Mouse (Mus musculus): ENCODE measurements around the gene Crtap. TPM values are rescaled to one million over a fixed set of nuclear protein-coding genes. Genes with fewer than 3 reads are reported as not detected.

The Crtap gene
- total RNA-seq (2014; rRNA removed), result 22.7 and 24.7 TPM in 2 replicates
- polyA plus RNA-seq (2015; fragmentation: Nextera tagmentation; extraction: Ambion mirVana), result 31.8 and 34.2 TPM in 2 replicates

GRCm38 (mm10) chr9:114389905-114390748 lies at the start of gene Crtap:
Gene Crtap, minus strand, starts transcription at chr9:114390675.
- Histone ChIP-seq H3K27ac (peak within 1 kb of the TSS; percentile 69; the same call in 1 of the 2 replicates), H3K4me2 (ENCODE audit: low read depth, low read length) (peak within 1 kb of the TSS; percentile 88), H3K9me3 (ENCODE audit: low read length) (no peaks in the 10 kb centered on the region), H3K4me3 (ENCODE audit: low read length) (peak within 1 kb of the TSS; percentile 65), H3K9ac (replicated peaks; ENCODE audit: low read length) (peak within 1 kb of the TSS; percentile 77), H3K36me3 (ENCODE audit: insufficient read depth, low read length) (no peaks in the 10 kb centered on the region), H3K4me1 (ENCODE audit: insufficient read depth, low read length) (no peaks in the 10 kb centered on the region), H3K27me3 (ENCODE audit: insufficient read depth, low read length) (no peaks in the 10 kb centered on the region)
- ATAC-seq, result peak; percentile 75
- DNase-seq (ENCODE audit: low spot score), result peak; percentile 63
- TF ChIP-seq CTCF (IDR thresholded peaks at IDR 0.05; ENCODE audit: low read depth), result no peak
- WGBS, result 2% methylated on average over 92 of the region's 96 CpGs

DNA sequence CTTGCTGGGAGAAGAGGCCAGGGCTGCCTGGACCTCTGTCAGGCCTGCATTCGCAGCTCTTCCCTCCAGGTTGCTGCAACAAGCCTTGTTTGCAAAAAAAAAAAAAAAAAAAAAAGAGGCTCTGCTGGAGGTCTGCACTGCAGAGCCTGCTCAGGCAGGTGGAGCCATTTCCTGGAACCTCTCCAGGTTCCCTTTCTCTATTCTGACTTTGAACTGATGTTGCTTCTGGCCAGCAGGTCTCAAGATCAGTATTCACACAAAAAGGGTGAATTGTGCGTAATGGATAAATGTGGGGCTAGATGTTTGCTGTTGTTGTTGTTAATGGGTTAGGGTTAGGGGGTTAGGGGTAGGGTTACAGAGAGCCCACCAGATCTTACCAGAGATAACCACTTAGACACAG lies 45.2 kb upstream of the Crtap start:
- H3K4me2 ChIP-seq (ENCODE audit: low read depth, low read length), result no peak overlapping the region
- ATAC-seq (no peak), DNase-seq (ENCODE audit: low spot score) (no peak)
- no peak overlapping the region for H3K27ac ChIP-seq
- no peak for TF ChIP-seq CTCF (IDR thresholded peaks at IDR 0.05; ENCODE audit: low read depth)
- H3K4me1 ChIP-seq (ENCODE audit: insufficient read depth, low read length), result no peaks in the 10 kb centered on the region
- peaks cover 3% of the 10 kb centered on the region; the same call in 1 of the 2 replicates for H3K36me3 ChIP-seq (ENCODE audit: insufficient read depth, low read length)
- 0 out of 2 replicates have a peak, but pooled peaks cover 3% of the 10 kb centered on the region for H3K9me3 ChIP-seq (ENCODE audit: low read length)
- no peak overlapping the region for H3K4me3 ChIP-seq (ENCODE audit: low read length)
- H3K9ac ChIP-seq (replicated peaks; ENCODE audit: low read length), result no peak overlapping the region
- 72% methylated on average over 2 of the region's 2 CpGs for WGBS
- no peaks in the 10 kb centered on the region for H3K27me3 ChIP-seq (ENCODE audit: insufficient read depth, low read length)

DNA sequence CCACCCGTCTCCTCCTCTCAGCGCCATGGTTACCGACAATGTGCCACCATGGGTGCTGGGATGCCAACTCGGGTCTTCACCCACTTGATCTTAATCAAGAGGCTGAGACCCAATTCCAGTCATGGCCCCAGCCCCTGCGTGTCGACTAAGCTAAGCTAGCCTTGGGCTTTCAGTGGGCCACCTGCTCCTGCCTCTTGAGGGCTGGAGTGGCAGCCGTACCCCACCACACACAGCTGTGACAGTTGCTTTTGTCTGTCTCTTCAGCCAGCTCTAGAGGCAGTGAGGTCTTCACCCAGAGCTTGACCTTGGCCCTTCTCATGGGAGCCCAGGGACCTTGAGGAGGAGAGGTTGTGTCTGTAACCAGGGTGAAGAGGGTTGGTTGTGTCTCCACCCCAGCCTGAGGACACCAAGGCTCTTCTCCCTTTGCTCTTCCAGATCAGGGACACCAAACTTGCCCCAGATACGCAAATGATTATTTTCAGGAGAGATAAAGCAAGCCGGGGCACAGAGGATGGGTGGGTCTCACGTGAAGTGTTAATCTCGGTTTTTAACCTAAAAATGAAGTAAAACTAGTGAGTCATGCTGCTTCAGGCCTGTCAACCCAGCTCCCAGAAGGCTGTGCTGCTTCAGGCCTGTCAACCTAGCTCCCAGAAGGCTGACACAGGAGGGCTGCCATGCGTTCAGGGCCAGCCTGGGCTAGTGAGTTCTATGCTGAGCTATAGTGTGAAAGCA lies 37.8 kb upstream of the Crtap start:
- Histone ChIP-seq H3K27me3 (ENCODE audit: insufficient read depth, low read length) (no peaks in the 10 kb centered on the region), H3K9me3 (ENCODE audit: low read length) (no peaks in the 10 kb centered on the region), H3K4me2 (ENCODE audit: low read depth, low read length) (no peak overlapping the region), H3K4me3 (ENCODE audit: low read length) (no peak overlapping the region), H3K36me3 (ENCODE audit: insufficient read depth, low read length) (no peaks in the 10 kb centered on the region; the same call in 1 of the 2 replicates), H3K27ac (no peak overlapping the region), H3K4me1 (ENCODE audit: insufficient read depth, low read length) (no peaks in the 10 kb centered on the region), H3K9ac (replicated peaks; ENCODE audit: low read length) (no peak overlapping the region)
- no peak for DNase-seq (ENCODE audit: low spot score)
- no peak for ATAC-seq
- WGBS, result 81% methylated on average over 12 of the region's 12 CpGs
- TF ChIP-seq CTCF (IDR thresholded peaks at IDR 0.05; ENCODE audit: low read depth), result no peak

GRCm38 (mm10) chr9:114427425-114427824 lies 37.0 kb upstream of the Crtap start:
- no peaks in the 10 kb centered on the region for H3K4me1 ChIP-seq (ENCODE audit: insufficient read depth, low read length)
- no peak overlapping the region for H3K9ac ChIP-seq (replicated peaks; ENCODE audit: low read length)
- H3K27ac ChIP-seq, result no peak overlapping the region
- WGBS, result 93% methylated on average over 8 of the region's 8 CpGs
- DNase-seq (ENCODE audit: low spot score) (no peak), ATAC-seq (no peak)
- no peak for TF ChIP-seq CTCF (IDR thresholded peaks at IDR 0.05; ENCODE audit: low read depth)
- H3K27me3 ChIP-seq (ENCODE audit: insufficient read depth, low read length), result no peaks in the 10 kb centered on the region
- H3K9me3 ChIP-seq (ENCODE audit: low read length), result no peaks in the 10 kb centered on the region
- H3K36me3 ChIP-seq (ENCODE audit: insufficient read depth, low read length), result no peaks in the 10 kb centered on the region; the same call in 1 of the 2 replicates
- H3K4me3 ChIP-seq (ENCODE audit: low read length), result no peak overlapping the region
- H3K4me2 ChIP-seq (ENCODE audit: low read depth, low read length), result no peak overlapping the region

DNA sequence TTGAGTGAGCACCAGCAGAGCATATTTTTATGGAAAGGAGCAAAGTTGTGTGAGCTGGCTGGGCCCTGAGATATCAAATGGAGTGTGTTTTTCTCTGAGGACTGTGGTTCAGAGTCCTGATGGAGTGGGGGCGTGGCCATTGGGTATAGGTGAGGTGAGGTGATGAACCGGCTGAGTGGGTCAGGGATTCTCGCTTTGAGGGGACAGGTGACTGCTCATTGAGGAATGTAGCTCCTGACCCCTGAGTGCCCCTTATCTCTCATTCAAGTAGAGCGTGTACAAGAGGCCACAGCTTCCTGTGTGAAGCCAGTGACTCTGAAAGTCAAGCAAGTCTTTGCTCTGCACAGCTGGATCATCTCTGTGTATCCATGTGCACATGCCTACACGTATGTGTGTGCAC lies 35.7 kb upstream of the Crtap start:
- ATAC-seq (no peak), DNase-seq (ENCODE audit: low spot score) (no peak)
- Histone ChIP-seq H3K4me3 (ENCODE audit: low read length) (no peak overlapping the region), H3K36me3 (ENCODE audit: insufficient read depth, low read length) (no peaks in the 10 kb centered on the region; the same call in 1 of the 2 replicates), H3K4me1 (ENCODE audit: insufficient read depth, low read length) (no peaks in the 10 kb centered on the region), H3K9me3 (ENCODE audit: low read length) (no peaks in the 10 kb centered on the region), H3K27ac (no peak overlapping the region), H3K27me3 (ENCODE audit: insufficient read depth, low read length) (no peaks in the 10 kb centered on the region), H3K4me2 (ENCODE audit: low read depth, low read length) (no peak overlapping the region), H3K9ac (replicated peaks; ENCODE audit: low read length) (no peak overlapping the region)
- TF ChIP-seq CTCF (IDR thresholded peaks at IDR 0.05; ENCODE audit: low read depth), result no peak
- 99% methylated on average over 5 of the region's 5 CpGs for WGBS

- 95% methylated on average over 5 of the region's 5 CpGs for WGBS
These were observed 35.1 kb upstream of the Crtap start for GRCm38 (mm10) chr9:114425576-114425975.

More at GRCm38 (mm10) chr9:114425576-114425975, 35.1 kb upstream of the Crtap start:
- no peak; the same call in 1 of the 2 replicates for TF ChIP-seq CTCF (IDR thresholded peaks at IDR 0.05; ENCODE audit: low read depth)
- Histone ChIP-seq H3K9ac (replicated peaks; ENCODE audit: low read length) (no peak overlapping the region), H3K4me1 (ENCODE audit: insufficient read depth, low read length) (no peaks in the 10 kb centered on the region), H3K4me3 (ENCODE audit: low read length) (no peak overlapping the region), H3K4me2 (ENCODE audit: low read depth, low read length) (no peak overlapping the region), H3K36me3 (ENCODE audit: insufficient read depth, low read length) (no peaks in the 10 kb centered on the region; the same call in 1 of the 2 replicates), H3K27ac (no peak overlapping the region), H3K27me3 (ENCODE audit: insufficient read depth, low read length) (no peaks in the 10 kb centered on the region), H3K9me3 (ENCODE audit: low read length) (no peaks in the 10 kb centered on the region)
- no peak for ATAC-seq
- no peak for DNase-seq (ENCODE audit: low spot score)
